Mouse (Mus musculus) right cerebral cortex, adult 2 months (tissue): ENCODE data around the gene Cops7a.

Source experiments
- DNase-seq, 2 experiments: peaks; one replicate each; pipeline ENCODE4 v3.0.0; 2021 to 2022; ENCODE audit warnings: low spot score in 2 of 2

Cops7a gene

GRCm38 (mm10) chr6:124918890-124919627 is 46.3 kb downstream of the Cops7a start:
- DNase-seq, result no peak

GRCm38 (mm10) chr6:124918331-124918690 is 47.0 kb downstream of the Cops7a start:
- DNase-seq, result no peak

- peak; percentile 83 to 94 for DNase-seq
Measured at GRCm38 (mm10) chr6:124917518-124918330, 47.6 kb downstream of the Cops7a start.

GRCm38 (mm10) chr6:124916695-124917517 is 48.4 kb downstream of the Cops7a start:
- peak; percentile 81 to 84 for DNase-seq

GRCm38 (mm10) chr6:124915942-124916694 is 49.2 kb downstream of the Cops7a start:
- DNase-seq, result peak; percentile 75 to 81

GRCm38 (mm10) chr6:124915160-124915941 is 50.0 kb downstream of the Cops7a start:
- DNase-seq, result peak; percentile 49 to 59

- no peak for DNase-seq
Measured at GRCm38 (mm10) chr6:124914511-124914910, 50.8 kb downstream of the Cops7a start.

GRCm38 (mm10) chr6:124913721-124914285 is 51.5 kb downstream of the Cops7a start:
- DNase-seq, result no peak

- DNase-seq, result no peak
Measured at GRCm38 (mm10) chr6:124913214-124913613, 52.1 kb downstream of the Cops7a start.

- no peak for DNase-seq
Measured at GRCm38 (mm10) chr6:124911533-124912218, 53.7 kb downstream of the Cops7a start, which contains the start of gene Lag3. Gene Lag3, minus strand, starts transcription at chr6:124911705.

GRCm38 (mm10) chr6:124910032-124910431 is 55.3 kb downstream of the Cops7a start:
- no peak for DNase-seq
